Mouse (Mus musculus) cerebellum, adult 8-10 months (tissue): ENCODE data around the gene Aldh3b3.

ENCODE experiments used
- DNase-seq: peaks from one replicate; pipeline ENCODE4 v3.0.0; 2022

Aldh3b3 gene

GRCm38 (mm10) chr19:3958470-3958869, at the start of gene Aldh3b3:
Gene Aldh3b3 (plus strand): TSS chr19:3958645.
- no peak for DNase-seq

- DNase-seq = no peak
Measured at GRCm38 (mm10) chr19:3910206-3910605, 48.2 kb upstream of the Aldh3b3 start.

GRCm38 (mm10) chr19:3912337-3913204, 45.9 kb upstream of the Aldh3b3 start, which contains the start of gene Ndufs8:
Gene Ndufs8 (minus strand): TSS chr19:3912774.
- DNase-seq = peak; percentile 93

- DNase-seq = no peak
Measured at GRCm38 (mm10) chr19:3913692-3914091, 44.8 kb upstream of the Aldh3b3 start.

- DNase-seq = no peak
Measured at GRCm38 (mm10) chr19:3914535-3914934, 43.9 kb upstream of the Aldh3b3 start.

GRCm38 (mm10) chr19:3916727-3917126, 41.7 kb upstream of the Aldh3b3 start:
- no peak for DNase-seq

- no peak for DNase-seq
Measured at GRCm38 (mm10) chr19:3919928-3920327, 38.5 kb upstream of the Aldh3b3 start.

GRCm38 (mm10) chr19:3922661-3923371, 35.6 kb upstream of the Aldh3b3 start:
- no peak for DNase-seq

GRCm38 (mm10) chr19:3923586-3923985, 34.9 kb upstream of the Aldh3b3 start:
- DNase-seq = no peak

GRCm38 (mm10) chr19:3924190-3924589, 34.3 kb upstream of the Aldh3b3 start:
- no peak for DNase-seq

- no peak for DNase-seq
Measured at GRCm38 (mm10) chr19:3924868-3925267, 33.6 kb upstream of the Aldh3b3 start.

GRCm38 (mm10) chr19:3925859-3926258, 32.6 kb upstream of the Aldh3b3 start:
- no peak for DNase-seq

- peak; percentile 45 for DNase-seq
Measured at GRCm38 (mm10) chr19:3926279-3926678, 32.2 kb upstream of the Aldh3b3 start.

- no peak for DNase-seq
Measured at GRCm38 (mm10) chr19:3926685-3927084, 31.8 kb upstream of the Aldh3b3 start.

GRCm38 (mm10) chr19:3927989-3928388, 30.5 kb upstream of the Aldh3b3 start:
- no peak for DNase-seq

- no peak for DNase-seq
Measured at GRCm38 (mm10) chr19:3928779-3929178, 29.7 kb upstream of the Aldh3b3 start.

GRCm38 (mm10) chr19:3929211-3929941, 29.1 kb upstream of the Aldh3b3 start, which contains the start of gene Aldh3b1:
Gene Aldh3b1 (minus strand): TSS chr19:3929808.
- DNase-seq = peak; percentile 88

- no peak for DNase-seq
Measured at GRCm38 (mm10) chr19:3930262-3931057, 28.0 kb upstream of the Aldh3b3 start.

GRCm38 (mm10) chr19:3931716-3932115, 26.7 kb upstream of the Aldh3b3 start:
- no peak for DNase-seq

GRCm38 (mm10) chr19:3935032-3935895, 23.2 kb upstream of the Aldh3b3 start, which contains the start of gene Unc93b1:
Gene Unc93b1 (plus strand): TSS chr19:3935186.
- DNase-seq = no peak
